Mouse (Mus musculus) brain, embryonic 18.5 days (tissue): ENCODE measurements around the gene Tmem158.

ENCODE experiments used
- DNase-seq: peaks from one replicate; pipeline ENCODE4 v3.0.0-alpha.2; 2012; ENCODE audit warnings: low read depth, low spot score

The Tmem158 gene

DNA sequence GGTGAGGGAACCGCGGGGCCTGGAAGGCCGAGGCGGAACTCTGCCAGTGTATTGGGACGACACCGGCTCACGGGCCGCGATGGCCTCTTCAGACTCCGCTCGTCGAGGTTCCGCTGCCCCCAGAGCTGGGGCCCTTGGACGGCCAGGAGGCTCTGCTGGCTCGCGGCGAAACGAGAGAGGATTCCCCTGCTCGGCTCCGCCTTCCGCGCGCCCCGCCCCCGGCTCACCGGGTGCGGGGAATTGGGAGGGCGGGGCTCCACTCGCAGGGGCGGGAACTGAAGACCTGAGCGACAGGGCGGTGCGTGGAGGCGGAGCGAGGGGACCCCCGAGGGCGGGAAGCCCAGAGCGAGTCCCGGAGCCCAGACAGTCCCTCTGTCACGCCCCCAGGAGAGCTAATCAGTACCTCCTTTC is at the start of gene Tmem158:
Tmem158 (minus strand) TSS at position 154 of the 411 bp plus-strand sequence.
- peak; percentile 74 for DNase-seq

- DNase-seq = no peak
Measured at GRCm38 (mm10) chr9:123309685-123310365, 49.3 kb upstream of the Tmem158 start.

DNA sequence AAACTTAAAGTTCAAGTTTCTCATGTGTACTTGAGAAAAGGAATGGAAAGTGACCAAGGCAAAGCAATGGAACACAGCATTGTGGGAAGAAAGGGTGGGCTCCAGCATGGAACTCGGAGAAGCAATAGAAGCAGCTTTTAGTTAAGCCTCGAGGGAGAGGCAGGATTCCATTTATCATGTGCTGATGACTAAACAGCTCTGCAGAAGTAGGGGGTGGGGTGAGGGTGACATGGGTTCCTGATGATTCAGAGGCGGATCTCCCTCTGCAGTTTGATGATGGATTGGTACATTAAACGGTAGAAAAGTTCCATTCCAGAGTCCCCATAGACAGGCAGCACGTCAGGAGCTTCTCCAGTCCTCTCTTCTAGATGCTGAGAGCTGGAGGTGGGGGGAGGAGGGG is 48.5 kb upstream of the Tmem158 start:
- no peak for DNase-seq

GRCm38 (mm10) chr9:123304917-123305316 is 44.4 kb upstream of the Tmem158 start:
- DNase-seq = no peak

DNA sequence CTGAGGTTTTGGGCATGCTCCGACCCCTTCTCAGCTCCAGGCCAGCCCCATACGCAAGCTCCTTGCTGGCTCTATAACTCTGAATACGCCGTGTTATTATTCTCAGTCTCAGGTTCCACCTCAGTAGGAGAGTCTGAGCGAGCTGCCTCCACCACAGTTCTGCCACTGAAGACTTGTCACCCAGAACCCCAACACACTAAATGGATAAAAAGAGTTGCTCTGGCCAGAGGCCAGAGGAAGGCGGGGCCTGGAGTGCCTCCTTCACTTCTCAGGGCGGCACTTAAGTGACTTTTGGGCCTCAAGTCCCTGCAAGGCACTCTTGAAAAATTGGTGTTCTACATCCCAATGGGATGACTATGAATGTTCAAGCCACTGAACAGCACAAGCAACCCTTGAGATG is 43.4 kb upstream of the Tmem158 start:
- no peak for DNase-seq

- no peak for DNase-seq
Measured at GRCm38 (mm10) chr9:123302759-123303313, 42.3 kb upstream of the Tmem158 start.

- DNase-seq = no peak
Measured at GRCm38 (mm10) chr9:123297862-123298261, 37.3 kb upstream of the Tmem158 start.

GRCm38 (mm10) chr9:123296229-123296628 is 35.7 kb upstream of the Tmem158 start:
- no peak for DNase-seq

- no peak for DNase-seq
Measured at GRCm38 (mm10) chr9:123294581-123294980, 34.0 kb upstream of the Tmem158 start.

DNA sequence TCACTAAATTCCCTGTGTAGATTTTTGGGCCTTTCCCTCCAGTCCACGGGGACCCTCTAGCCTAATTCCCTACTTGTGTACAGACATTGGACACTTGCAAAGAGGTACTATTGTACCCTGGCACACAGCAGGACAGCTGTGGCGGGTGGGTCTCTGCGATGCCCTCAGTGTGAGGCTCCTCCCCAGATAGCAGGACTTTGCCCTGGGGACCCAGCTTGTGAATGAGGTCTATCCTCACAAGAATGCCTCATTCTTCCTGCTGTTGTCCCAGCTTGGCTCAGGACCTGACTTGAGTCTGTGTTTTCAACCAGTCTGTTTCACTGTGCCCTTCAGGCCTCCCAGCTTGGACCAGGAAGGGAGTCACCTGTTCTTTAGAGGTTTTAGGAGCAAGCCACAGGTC is 27.8 kb upstream of the Tmem158 start:
- no peak for DNase-seq

GRCm38 (mm10) chr9:123285623-123286022 is 25.1 kb upstream of the Tmem158 start:
- no peak for DNase-seq

DNA sequence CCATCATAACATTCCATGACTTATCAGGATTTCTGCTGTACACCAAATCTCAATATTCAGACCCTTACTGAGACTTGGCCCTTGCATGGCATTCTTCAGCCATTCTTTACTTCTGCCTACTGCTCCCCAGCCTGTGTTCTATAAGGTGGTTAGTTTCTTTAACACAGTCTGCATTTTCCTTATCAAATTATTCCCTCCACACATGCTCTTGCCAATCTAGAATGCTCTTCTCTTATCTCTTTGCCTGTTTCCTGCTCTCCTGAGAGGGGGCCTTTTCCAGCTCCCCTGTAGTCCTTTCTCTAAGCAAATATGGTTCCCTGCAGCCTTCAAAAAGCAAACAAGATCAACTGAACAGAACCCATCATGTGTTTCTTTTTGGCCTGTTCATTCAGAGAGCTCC is 20.2 kb upstream of the Tmem158 start:
- DNase-seq = no peak

DNA sequence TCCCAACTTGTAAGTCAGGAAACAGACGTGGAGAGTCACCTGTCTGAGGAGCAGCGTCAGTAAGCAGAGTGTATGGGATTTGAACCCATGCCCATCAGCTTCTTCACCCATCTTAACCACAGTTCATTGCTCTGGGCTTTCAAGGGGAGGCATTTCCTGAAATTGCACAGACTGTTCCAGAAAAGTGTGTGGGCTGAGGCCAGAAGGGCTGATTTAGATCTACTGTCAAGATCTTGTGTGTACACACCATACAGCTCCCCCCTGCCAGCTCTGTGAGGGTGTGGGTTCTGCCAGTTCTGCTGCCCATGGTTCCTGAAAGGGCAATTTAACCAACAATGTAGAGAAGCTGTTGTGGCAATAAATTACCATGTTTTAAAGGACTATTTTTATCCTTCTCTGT is 17.4 kb upstream of the Tmem158 start:
- no peak for DNase-seq

DNA sequence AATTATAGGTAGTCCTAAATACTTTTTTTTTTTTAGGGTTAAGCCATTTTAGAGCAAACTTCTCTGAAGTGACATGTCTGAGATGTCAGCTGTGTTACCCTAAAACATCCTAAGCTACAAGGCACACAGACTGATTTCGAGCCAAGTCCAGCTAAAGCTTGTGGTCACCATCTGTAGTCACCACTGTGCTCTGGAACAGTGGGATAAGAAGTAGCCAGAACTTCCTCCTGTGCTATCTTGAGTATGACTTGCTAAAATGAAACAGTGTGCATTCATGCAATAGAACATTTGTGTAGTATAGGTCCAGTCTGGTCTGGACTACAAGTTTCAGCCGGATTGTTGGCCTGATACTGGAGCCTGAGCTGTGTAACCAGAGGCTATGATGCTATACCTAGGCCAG is 14.8 kb upstream of the Tmem158 start:
- no peak for DNase-seq

DNA sequence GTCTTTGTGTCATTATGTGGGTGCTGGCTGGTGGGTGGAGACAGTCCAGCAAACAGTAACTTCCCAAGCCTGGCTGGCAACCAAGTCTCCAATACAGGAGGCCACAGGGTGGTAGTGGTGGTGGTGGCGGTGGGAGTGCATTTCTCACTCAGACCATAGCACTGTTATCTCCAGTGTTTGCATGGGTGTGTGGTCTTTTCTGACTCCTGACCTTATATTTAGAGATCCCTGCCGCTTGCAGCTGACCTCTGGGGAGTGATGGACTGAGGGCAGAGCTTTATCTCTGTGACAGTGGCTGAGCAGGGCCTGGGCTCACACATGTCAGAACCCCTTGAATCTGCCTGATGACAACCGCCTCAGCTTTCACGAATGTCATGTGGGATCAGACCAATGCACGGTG is 14.1 kb upstream of the Tmem158 start:
- DNase-seq = no peak

DNA sequence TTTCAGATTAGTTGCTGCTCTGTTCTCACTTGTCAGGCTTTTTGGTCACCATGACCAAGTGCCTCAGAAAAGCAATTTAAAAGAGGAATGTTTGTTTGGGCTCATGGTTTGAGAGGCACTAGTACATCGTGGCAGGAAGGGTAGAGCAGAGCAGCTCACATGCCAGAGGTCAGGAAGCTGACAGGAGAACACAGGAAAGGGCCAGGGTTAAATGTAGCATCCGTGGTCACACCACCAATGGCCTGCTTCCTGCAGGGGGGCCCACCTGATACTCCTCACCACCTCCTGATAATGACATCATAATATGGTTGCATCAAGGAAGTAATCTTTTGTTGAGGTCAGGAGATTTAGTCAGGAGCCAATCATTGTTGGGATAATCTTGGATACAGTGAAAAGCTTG is 13.3 kb upstream of the Tmem158 start:
- DNase-seq = no peak

GRCm38 (mm10) chr9:123271552-123271951 is 11.0 kb upstream of the Tmem158 start:
- no peak for DNase-seq

GRCm38 (mm10) chr9:123269906-123270558 is 9.5 kb upstream of the Tmem158 start:
- DNase-seq = no peak

- no peak for DNase-seq
Measured at GRCm38 (mm10) chr9:123259896-123260610, 511 bp downstream of the Tmem158 start.

- DNase-seq = no peak
Measured at GRCm38 (mm10) chr9:123259461-123259895, 1.1 kb downstream of the Tmem158 start.

- no peak for DNase-seq
Measured at GRCm38 (mm10) chr9:123258796-123259195, 1.8 kb downstream of the Tmem158 start.

DNA sequence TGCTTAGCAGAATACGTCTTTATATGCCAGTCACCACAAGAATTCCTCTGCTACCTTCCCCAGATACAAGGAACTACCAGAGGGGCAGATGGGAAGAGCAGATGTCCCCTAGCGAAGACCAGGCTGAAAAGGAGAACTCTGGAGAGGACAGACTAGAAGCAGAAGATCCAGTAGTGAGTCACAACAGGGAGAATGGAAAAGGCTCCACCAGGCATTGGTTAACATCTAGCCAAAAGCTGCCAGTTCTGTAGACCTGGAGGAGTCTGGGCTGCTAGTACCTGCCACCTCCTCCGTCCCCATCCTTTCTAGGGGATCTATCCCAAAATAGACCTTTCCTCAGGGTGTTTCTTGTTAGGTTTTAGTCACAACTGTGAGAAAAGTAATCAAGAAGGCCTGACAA is 4.8 kb downstream of the Tmem158 start:
- DNase-seq = no peak
